Mouse (Mus musculus): ENCODE measurements around the gene Abca4. TPM values are rescaled to one million over a fixed set of nuclear protein-coding genes. Genes with fewer than 3 reads are reported as not detected.

The Abca4 gene
- polyA plus RNA-seq, 2 experiments, result 1.0 to 2.2 TPM

GRCm38 (mm10) chr3:122106920-122107319 is 62.7 kb downstream of the Abca4 start:
- H3K36me3 ChIP-seq (ENCODE audit: control insufficient read depth, insufficient read depth, low read length), result no peaks in the 10 kb centered on the region
- WGBS, result 71% methylated on average over 8 of the region's 8 CpGs
- no peak for ATAC-seq (ENCODE audit: low FRiP score, low read depth)
- H3K9ac ChIP-seq (ENCODE audit: low read depth, low read length, severe bottlenecking), result no peak overlapping the region
- H3K27ac ChIP-seq (replicated peaks; ENCODE audit: low read depth, low read length), result no peak overlapping the region
- no peaks in the 10 kb centered on the region for H3K4me1 ChIP-seq (ENCODE audit: control insufficient read depth, insufficient read depth, low read length)
- DNase-seq (ENCODE audit: low spot score), result no peak
- no peak for TF ChIP-seq POLR2A (IDR thresholded peaks at IDR 0.05; ENCODE audit: borderline replicate concordance, extremely low read depth, insufficient read depth, insufficient read length)
- H3K9me3 ChIP-seq (ENCODE audit: control insufficient read depth, low read length), result no peaks in the 10 kb centered on the region
- no peaks in the 10 kb centered on the region for H3K27me3 ChIP-seq (ENCODE audit: control insufficient read depth, insufficient read depth, low read length)
- no peak overlapping the region for H3K4me3 ChIP-seq (replicated peaks; ENCODE audit: low read length)
- no peak overlapping the region for H3K4me2 ChIP-seq (replicated peaks; ENCODE audit: low read depth, low read length, severe bottlenecking)

GRCm38 (mm10) chr3:122107643-122108194 is 63.5 kb downstream of the Abca4 start:
- H3K4me1 ChIP-seq (ENCODE audit: control insufficient read depth, insufficient read depth, low read length), result no peaks in the 10 kb centered on the region
- H3K9ac ChIP-seq (ENCODE audit: low read depth, low read length, severe bottlenecking), result no peak overlapping the region
- H3K4me2 ChIP-seq (replicated peaks; ENCODE audit: low read depth, low read length, severe bottlenecking), result no peak overlapping the region
- H3K9me3 ChIP-seq (ENCODE audit: control insufficient read depth, low read length), result no peaks in the 10 kb centered on the region
- no peaks in the 10 kb centered on the region for H3K27me3 ChIP-seq (ENCODE audit: control insufficient read depth, insufficient read depth, low read length)
- TF ChIP-seq POLR2A (IDR thresholded peaks at IDR 0.05; ENCODE audit: borderline replicate concordance, extremely low read depth, insufficient read depth, insufficient read length), result no peak
- no peak overlapping the region for H3K4me3 ChIP-seq (replicated peaks; ENCODE audit: low read length)
- no peaks in the 10 kb centered on the region for H3K36me3 ChIP-seq (ENCODE audit: control insufficient read depth, insufficient read depth, low read length)
- no peak overlapping the region for H3K27ac ChIP-seq (replicated peaks; ENCODE audit: low read depth, low read length)
- DNase-seq (ENCODE audit: low spot score), result no peak
- 89% methylated on average over 14 of the region's 14 CpGs for WGBS
- ATAC-seq (ENCODE audit: low FRiP score, low read depth), result no peak

- Histone ChIP-seq H3K4me2 (replicated peaks; ENCODE audit: low read depth, low read length, severe bottlenecking) (no peak overlapping the region), H3K9ac (ENCODE audit: low read depth, low read length, severe bottlenecking) (no peak overlapping the region), H3K4me3 (replicated peaks; ENCODE audit: low read length) (no peak overlapping the region), H3K9me3 (ENCODE audit: control insufficient read depth, low read length) (no peaks in the 10 kb centered on the region), H3K27me3 (ENCODE audit: control insufficient read depth, insufficient read depth, low read length) (no peaks in the 10 kb centered on the region), H3K27ac (replicated peaks; ENCODE audit: low read depth, low read length) (no peak overlapping the region), H3K36me3 (ENCODE audit: control insufficient read depth, insufficient read depth, low read length) (no peaks in the 10 kb centered on the region), H3K4me1 (ENCODE audit: control insufficient read depth, insufficient read depth, low read length) (no peaks in the 10 kb centered on the region)
- no peak for DNase-seq (ENCODE audit: low spot score)
- no peak for TF ChIP-seq POLR2A (IDR thresholded peaks at IDR 0.05; ENCODE audit: borderline replicate concordance, extremely low read depth, insufficient read depth, insufficient read length)
- ATAC-seq (ENCODE audit: low FRiP score, low read depth), result no peak
- 60% methylated on average over 4 of the region's 4 CpGs for whole genome bisulfite sequencing
Measured at GRCm38 (mm10) chr3:122109461-122109860, 65.2 kb downstream of the Abca4 start.

- Histone ChIP-seq H3K27me3 (ENCODE audit: control insufficient read depth, insufficient read depth, low read length) (no peaks in the 10 kb centered on the region), H3K4me1 (ENCODE audit: control insufficient read depth, insufficient read depth, low read length) (no peaks in the 10 kb centered on the region), H3K4me3 (replicated peaks; ENCODE audit: low read length) (no peak overlapping the region), H3K27ac (replicated peaks; ENCODE audit: low read depth, low read length) (no peak overlapping the region), H3K9me3 (ENCODE audit: control insufficient read depth, low read length) (no peaks in the 10 kb centered on the region), H3K36me3 (ENCODE audit: control insufficient read depth, insufficient read depth, low read length) (no peaks in the 10 kb centered on the region), H3K9ac (ENCODE audit: low read depth, low read length, severe bottlenecking) (no peak overlapping the region), H3K4me2 (replicated peaks; ENCODE audit: low read depth, low read length, severe bottlenecking) (no peak overlapping the region)
- no peak for TF ChIP-seq POLR2A (IDR thresholded peaks at IDR 0.05; ENCODE audit: borderline replicate concordance, extremely low read depth, insufficient read depth, insufficient read length)
- ATAC-seq (ENCODE audit: low FRiP score, low read depth) (no peak), DNase-seq (ENCODE audit: low spot score) (no peak)
- WGBS, result 29% methylated on average over 9 of the region's 9 CpGs
Measured at GRCm38 (mm10) chr3:122111141-122111981, 67.1 kb downstream of the Abca4 start.

- no peak for ATAC-seq (ENCODE audit: low FRiP score, low read depth)
Measured at GRCm38 (mm10) chr3:122118651-122119214, 74.5 kb downstream of the Abca4 start.

More at GRCm38 (mm10) chr3:122118651-122119214, 74.5 kb downstream of the Abca4 start:
- Histone ChIP-seq H3K4me2 (replicated peaks; ENCODE audit: low read depth, low read length, severe bottlenecking) (no peak overlapping the region), H3K27ac (replicated peaks; ENCODE audit: low read depth, low read length) (no peak overlapping the region), H3K36me3 (ENCODE audit: control insufficient read depth, insufficient read depth, low read length) (no peaks in the 10 kb centered on the region), H3K27me3 (ENCODE audit: control insufficient read depth, insufficient read depth, low read length) (no peaks in the 10 kb centered on the region), H3K4me1 (ENCODE audit: control insufficient read depth, insufficient read depth, low read length) (peaks cover 14% of the 10 kb centered on the region), H3K9ac (ENCODE audit: low read depth, low read length, severe bottlenecking) (no peak overlapping the region), H3K4me3 (replicated peaks; ENCODE audit: low read length) (no peak overlapping the region), H3K9me3 (ENCODE audit: control insufficient read depth, low read length) (no peaks in the 10 kb centered on the region)
- 43% methylated on average over 9 of the region's 9 CpGs for WGBS
- no peak for TF ChIP-seq POLR2A (IDR thresholded peaks at IDR 0.05; ENCODE audit: borderline replicate concordance, extremely low read depth, insufficient read depth, insufficient read length)
- DNase-seq (ENCODE audit: low spot score), result no peak

All from limb, embryonic 14.5 days (tissue).